Mouse (Mus musculus): ENCODE results near the gene Rfc2.

The Rfc2 gene

DNA sequence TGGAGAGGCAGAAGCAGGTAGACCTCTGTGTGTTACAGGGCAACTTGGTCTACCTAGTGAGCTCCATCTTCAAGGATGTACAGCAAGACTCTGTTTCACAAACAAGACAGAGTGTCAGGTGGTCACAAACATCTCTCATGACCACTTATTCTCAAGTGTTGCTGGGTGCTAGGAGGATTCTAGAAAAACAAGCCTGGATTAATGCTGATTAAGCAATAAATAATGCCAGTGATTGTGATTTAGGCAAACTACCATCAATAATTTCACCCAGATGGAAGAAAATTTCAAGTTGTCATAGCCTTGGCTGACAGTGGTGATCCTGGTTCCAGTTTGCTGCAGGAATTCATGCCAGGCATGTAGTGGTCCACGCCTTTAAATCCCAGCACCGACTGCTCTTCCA, 16.9 kb upstream of the Rfc2 start:
- no peak for DNase-seq (ENCODE audit: extremely low read depth, low read depth, low spot score)

DNA sequence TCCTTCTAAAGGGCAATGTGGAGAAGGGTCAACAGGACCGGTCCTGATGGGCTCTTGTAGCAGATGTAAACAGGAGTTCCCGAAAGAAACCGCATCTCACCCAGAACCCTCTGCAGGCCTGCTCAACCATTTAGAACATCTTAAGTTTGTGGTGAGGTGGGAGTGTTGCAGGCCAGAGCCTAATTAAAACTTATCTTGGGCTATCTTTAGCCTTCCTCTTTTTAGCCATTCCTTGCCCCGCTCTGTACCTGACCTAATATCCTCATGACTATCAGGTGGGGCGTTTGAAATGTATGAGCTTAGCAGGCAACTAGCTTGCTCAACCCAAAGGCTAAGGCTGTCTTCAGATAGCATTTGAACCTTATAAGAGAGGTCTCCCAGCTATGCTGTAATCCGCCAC, 15.5 kb upstream of the Rfc2 start:
- DNase-seq (ENCODE audit: extremely low read depth, low read depth, low spot score), result no peak

DNA sequence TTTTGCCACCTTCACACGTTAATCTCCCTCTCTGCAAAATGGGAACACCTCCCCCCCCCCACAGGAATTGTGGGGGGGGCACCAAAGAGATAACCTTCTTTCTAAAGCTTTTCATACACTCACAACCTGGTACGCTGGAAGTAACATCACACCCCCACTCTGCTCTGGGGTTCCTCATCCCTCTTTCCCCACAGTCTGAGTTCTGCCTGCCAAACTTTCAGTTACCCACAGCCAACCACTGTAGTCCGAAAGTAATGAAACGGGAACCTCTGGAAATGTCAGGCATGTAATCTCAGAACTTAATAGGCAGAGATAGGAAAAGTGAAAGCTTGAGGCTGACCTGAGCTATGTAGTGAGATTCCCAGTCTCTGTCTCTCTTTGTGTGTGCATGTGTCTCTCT, 13.7 kb upstream of the Rfc2 start:
- no peak for DNase-seq (ENCODE audit: extremely low read depth, low read depth, low spot score)

DNA sequence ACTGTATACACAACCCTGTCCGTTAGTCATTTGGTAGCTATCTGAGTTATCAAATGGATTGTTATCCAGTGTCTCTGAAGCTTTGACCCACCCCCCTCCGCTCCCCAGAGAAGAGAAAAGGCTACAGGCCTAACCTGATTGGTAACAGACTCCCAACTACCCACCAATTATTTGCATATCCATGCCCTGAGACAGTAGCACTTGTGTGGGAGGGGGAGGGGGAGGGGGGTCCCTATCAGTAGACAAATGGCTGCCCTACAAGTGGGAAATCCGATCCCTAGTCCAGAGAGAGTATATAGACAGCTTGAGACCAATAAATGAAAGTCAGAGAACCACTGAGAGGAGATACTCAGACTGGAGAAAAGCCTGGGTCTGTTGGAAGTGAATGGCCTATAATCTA, 13.1 kb upstream of the Rfc2 start:
- no peak for DNase-seq (ENCODE audit: extremely low read depth, low read depth, low spot score)

DNA sequence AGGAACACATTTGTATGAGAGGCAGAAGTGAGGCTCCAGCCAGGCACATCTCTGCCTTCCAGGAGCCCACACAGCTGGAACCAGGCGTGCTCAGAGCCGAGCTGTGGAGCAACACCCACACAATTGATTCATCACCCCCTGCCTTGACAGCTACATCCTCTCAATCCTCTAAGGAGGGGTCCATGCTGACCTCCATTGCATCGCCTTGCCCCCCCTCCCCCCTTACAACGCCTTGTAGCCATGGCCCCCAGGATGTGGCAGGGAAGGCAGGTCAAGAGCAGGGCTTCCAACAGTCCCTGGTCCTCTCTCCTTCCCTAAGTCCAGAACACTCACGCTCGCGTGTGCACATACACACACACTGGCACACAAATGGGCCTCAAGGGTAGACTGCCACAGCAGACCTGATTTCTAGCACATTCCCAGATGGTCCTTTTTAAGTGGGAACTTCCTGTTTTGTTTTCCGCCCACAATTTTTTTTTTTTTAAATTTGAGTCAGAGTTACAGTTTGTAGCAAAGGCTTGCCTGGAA, 12.1 kb upstream of the Rfc2 start:
- DNase-seq (ENCODE audit: extremely low read depth, low read depth, low spot score), result no peak

DNA sequence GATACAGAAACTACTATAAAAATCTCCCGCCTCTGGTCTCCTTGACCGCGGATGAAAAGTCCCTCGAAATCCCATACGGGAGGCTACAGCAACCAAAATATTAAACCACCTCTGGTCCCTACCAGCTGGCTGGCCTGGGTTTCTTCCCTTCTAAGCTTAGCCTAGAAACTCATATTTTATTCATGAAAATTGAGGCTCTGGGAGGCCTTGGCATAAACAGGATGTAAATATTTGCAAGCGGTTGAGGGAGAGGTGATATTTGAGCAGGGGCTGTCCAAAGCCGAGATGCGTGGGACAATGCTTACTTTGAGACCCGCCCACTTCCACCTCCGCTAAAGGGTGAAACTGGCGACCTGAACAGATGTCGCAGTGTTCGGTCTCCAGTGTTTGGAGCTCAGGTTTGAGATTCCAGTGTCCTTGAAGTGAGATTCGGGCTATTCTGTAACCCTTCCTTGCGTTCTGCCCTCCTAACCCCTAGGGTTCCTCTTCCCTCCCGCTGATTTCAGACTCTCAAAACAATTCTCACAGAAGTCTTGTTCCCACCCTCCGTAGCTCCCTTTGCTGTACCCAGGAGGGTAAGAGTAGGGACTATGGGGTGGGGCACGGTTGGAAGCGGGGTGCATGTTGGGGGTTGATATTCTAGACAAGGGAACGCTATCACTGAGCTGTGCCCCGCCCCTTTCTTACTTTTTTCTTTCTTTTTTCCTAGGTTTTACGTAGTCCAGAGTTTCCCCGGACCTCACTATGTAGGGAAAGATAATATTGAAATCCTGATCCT, 9.2 kb upstream of the Rfc2 start:
- no peak for DNase-seq (ENCODE audit: extremely low read depth, low read depth, low spot score)

DNA sequence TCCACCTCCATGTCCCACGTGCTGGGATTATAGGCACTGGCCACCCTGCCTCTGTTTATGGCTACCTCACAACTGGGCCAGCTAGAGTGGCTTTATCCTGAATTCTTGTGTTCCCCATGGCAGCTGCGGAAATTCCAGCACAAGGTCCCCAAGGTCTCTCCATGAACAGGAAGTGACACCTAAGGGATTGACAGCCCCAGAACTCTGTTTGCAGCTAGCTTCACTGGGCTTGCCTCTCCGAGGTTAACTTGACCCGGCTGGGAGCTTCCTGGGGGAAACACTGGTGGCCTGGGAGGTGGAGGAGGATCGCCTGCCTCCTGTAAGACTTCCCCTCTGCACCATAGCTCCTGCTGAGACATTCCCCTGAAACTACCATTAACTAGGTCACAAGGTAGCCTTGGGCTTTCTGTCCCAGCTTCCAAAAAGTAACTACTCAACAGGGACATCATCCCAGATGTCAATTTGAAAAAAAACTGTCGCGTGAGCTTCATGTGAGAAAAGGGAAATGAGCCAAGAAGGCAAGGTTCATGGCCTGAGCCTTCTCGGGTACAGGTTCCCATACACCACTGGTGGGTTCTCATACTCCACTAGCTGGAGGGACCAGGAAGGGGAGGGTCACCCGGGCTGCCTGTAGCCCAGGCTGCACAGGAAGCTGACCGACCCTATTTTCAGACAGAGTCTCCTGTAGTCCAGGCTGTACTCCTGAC, 8.5 kb upstream of the Rfc2 start:
- DNase-seq (ENCODE audit: extremely low read depth, low read depth, low spot score), result no peak

DNA sequence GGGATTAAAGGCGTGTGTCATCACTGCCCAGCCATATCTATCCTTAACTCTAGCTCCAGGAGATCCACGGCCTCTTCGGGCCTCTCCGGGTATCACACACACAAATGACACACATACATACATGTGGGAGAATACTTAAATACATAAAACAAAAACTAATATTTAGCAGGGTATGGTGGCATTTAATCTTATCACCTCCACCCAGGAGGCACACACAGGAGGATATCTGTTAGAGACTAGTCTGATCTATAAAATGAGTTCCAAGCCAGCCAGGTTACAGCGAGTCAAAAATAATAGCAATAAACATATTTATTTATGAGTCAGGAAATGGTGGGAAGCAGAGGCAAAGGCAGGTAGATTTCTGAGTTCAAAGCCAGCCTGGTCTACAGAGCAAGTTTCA, 5.3 kb upstream of the Rfc2 start:
- no peak for DNase-seq (ENCODE audit: extremely low read depth, low read depth, low spot score)

DNA sequence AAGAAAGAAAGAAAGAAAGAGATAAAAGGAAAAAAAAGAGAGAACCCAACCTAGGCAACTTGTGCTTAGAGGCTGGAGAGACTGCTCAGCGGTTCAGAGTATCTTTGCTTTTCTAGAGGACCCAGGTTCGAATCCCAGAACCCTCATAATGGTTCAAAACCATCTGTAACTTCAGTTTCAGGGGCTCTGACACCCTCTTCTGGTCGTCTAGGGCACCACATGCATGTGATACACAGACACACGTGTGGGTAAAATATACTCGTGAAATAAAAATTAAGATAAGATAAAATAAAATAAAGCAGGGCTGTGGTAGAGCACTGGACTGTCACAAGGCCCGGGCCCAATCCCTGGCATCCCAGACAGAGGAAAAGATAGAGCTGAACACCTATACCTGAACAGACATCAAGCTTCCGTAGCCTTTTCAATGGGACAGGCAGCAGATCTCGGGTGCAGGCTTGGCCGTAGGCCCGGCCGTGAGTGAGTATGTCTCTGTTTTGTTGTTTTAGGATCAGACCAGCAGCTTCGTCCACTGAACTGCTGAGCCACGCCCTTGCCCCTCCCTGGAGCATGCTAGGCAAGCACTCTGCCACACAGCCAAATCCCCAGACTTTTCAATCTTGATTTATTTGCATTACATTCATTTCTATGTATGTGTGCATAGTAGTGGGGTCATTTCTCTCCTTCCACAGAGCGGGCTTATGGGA, 4.5 kb upstream of the Rfc2 start:
- no peak for DNase-seq (ENCODE audit: extremely low read depth, low read depth, low spot score)

DNA sequence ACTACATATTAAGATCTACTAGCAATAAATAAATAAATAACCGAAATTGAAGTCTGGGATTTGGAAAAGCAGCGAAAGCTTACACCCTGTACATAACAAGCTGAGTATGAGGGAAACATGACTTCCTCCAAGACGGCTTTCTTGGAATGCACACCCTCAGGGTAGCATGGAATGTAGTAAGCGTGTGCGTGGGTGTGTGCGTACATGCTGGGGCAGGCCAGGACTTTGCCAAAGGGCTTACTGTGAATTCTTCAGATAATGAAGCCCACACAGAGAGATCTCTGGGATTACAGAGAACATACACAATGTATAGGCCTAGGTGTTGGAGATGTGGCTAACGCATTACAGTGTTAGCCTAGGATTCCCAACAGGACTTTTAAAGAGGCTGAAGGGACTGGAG, 3.6 kb upstream of the Rfc2 start:
- DNase-seq (ENCODE audit: extremely low read depth, low read depth, low spot score), result peak; percentile 83

DNA sequence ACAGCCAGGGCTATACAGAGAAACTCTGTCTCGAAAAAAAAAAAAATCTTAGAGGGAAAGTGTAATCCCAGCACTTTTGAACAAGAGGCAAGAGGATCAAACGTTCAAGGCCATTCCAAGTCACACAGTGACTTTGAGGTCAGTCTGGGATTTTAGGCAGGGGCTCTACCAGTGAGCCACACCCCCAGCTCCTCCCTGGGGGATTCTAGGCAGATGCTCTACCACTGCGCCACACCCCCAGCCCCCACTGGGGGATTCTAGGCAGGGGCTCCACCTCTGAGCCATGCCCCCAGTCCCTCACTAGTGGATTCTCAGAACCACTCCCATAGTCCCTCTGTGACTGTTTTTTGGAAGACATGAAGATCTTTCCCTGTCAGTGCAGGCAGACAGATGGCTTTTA, 2.0 kb upstream of the Rfc2 start:
- DNase-seq (ENCODE audit: extremely low read depth, low read depth, low spot score), result no peak

DNA sequence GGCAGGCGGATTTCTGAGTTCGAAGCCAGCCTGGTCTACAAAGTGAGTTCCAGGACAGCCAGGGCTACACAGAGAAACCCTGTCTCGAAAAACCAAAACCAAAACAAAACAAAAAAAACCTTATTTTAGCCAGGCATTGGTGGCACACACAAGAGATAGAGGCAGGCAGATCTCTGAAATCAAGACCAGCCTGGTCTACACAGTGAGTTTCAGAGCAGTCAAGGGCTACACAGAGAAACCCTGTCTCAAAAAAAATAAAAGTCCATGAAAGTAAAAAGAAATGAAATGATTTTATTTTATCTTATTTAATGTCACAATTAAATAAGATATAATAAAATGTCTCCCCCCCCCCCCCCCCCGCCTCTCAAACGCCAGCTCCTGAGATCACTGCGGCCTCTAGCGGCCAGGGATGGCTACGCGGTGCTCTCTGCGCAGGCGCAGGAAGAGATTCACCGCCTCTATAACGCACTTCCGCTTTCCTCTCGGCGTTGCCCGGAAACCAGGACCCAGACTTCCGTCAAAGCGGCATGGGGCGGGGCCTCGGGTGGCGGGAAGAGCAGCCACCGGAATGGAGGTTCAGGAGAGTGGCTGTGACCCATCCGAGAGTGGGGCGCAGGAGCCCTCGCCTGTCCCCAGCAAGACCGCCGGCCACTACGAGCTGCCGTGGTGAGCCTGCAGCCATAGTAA, 1.2 kb downstream of the Rfc2 start:
- DNase-seq (ENCODE audit: extremely low read depth, low read depth, low spot score), result no peak

DNA sequence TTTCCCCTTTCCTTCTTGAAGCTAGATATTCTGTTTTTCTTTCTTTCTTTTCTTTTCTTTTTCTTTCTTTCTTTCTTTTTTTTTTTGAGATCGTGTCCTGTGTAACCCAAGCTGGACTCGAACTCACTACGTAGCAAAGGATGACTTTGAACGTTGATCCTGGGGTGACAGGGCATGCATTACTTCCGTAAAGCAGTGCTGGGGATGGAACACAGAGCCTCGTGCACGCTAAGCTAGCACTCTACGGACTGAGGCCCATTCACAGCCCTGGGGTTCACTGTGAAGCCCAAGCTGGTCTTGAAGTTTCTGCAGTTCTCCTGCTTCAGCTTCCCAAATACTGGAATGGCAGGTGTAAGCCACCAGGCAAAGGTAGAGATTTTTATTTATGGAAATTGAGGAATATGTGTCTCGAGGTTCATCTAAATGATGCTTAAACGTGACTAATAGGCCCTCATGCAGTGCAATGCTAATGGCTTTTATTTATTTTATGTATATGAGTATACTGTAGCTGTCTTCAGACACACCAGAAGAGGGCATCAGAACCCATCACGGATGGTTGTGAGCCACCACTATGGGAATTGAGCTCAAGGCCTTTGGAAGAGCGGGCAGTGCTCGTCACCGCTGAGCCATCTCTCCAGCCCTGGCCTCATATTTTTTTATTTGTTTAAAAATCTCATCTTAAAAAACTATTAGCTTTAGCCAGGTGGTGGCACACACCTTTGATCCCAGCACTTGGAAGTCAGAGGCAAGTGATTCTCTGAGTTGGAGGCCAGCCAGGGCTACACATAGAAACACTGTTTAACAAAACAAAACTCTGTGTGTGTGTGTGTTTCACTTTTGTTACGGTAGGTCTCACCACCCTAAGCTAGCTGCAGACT, 2.1 kb downstream of the Rfc2 start:
- no peak for DNase-seq (ENCODE audit: extremely low read depth, low read depth, low spot score)

DNA sequence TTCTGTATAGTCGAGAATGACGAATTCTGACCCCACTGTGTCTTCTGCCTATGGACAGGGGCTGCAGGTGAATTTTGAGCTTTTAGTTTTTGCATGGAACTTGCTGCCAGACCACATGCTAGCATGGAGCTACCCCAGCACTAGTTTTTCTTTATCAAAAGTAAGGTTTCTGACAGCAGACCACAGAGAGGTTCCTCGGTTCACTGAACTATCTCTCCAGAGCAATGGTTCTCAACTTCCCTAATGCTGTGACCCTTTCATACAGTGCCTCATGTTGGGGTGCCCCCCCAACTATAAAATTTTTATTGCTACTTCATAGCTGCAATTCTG, 2.7 kb downstream of the Rfc2 start:
- no peak for DNase-seq (ENCODE audit: extremely low read depth, low read depth, low spot score)

DNA sequence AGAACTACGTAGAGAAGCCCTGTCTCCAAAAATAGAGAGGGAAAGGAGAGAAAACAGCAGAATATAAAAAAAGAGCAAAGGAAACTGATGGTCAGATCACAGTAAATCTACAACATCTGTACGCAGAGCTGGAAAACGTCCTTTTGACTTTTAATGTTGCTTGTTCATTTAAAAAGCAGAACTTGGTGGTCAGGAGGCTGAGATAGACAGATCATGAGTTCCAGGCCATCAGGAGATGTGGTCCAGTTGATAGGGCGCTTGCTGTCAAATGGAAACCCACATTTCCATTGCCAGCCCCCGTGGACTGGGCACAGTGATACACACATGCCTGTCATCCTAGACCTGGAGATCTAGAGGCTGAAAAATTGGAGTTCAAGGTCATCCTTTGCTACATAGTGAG, 3.6 kb downstream of the Rfc2 start:
- DNase-seq (ENCODE audit: extremely low read depth, low read depth, low spot score), result no peak

DNA sequence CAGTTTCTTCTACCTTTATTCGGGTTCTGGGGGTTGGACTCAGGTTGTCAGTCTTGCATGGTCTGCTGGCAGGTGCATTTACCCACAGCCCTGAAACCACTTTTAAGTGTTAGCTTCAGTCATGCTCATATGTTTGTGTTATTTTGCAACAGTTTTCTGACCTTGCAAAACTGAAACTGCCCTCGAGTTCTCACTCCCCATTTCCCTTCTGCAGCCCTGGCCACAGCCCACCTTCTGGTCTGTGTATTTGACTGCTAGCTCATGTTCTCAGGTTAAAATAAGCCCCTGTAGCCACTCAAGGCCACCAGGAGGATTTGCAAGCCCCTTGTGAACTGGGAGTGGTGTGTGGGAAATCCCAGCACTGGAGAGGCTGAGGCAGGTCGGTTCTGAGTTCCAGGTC, 8.7 kb downstream of the Rfc2 start:
- DNase-seq (ENCODE audit: extremely low read depth, low read depth, low spot score), result no peak

DNA sequence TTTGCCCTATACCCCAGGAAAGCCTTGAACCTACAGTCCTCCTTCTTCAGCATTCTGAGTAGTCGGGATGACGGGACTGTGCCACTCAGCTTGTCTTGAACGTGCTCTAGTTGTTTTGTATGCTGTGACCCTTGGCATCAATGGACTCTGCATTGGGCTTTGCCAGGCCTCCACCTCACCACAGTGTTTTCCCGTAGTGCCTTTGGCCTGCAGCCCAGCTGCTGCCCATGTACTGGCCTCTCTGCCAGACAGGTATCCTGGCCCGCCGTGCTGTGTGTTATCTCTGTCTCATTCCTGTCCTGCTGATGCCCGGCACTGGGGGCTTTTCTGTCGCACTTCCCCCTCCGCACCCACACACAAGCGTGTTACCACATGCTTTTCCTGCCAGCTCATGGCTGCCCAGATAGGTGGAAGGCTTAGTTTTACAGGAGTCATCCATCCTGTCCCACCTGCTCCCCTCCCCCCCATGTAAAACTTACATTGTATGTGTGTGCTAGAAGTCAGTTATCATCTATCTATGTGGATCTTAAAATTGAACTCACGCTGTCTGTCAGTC, 10.9 kb downstream of the Rfc2 start:
- DNase-seq (ENCODE audit: extremely low read depth, low read depth, low spot score), result no peak

DNA sequence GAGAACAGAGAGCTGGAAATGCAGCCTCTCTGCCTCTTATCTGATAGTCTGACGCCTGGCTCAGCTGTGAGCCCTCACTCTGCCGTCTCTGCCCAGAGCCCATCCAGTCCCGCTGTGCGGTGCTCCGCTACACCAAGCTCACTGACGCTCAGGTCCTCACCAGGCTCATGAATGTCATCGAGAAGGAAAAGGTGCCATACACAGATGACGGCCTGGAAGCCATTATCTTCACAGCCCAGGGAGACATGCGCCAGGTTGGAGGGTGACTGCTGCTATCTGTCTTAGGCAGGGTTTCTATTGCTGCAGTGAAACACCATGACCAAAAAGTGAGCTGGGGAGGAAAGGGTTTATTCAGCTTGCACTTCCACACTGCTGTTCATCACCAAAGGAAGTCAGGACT, 11.9 kb downstream of the Rfc2 start:
- DNase-seq (ENCODE audit: extremely low read depth, low read depth, low spot score), result no peak

DNA sequence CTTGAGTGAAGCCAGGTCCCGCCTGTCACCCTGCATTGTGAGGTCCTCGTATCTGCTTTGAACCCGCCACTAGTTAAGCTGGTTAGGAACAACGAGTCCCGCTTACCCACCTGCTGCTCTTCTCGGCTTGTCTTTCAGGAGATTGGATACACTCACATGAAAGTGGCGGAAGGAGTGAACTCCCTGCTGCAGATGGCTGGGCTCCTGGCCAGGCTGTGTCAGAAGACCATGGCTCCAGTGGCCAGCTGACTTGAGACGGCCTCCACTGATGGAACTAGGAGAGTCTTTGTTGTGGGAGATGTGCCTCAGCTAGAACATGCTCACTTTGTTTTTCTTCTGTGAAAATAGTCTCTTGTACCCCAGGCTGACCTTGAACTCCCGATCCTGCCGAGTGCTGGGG, 16.5 kb downstream of the Rfc2 start:
- DNase-seq (ENCODE audit: extremely low read depth, low read depth, low spot score), result no peak

DNA sequence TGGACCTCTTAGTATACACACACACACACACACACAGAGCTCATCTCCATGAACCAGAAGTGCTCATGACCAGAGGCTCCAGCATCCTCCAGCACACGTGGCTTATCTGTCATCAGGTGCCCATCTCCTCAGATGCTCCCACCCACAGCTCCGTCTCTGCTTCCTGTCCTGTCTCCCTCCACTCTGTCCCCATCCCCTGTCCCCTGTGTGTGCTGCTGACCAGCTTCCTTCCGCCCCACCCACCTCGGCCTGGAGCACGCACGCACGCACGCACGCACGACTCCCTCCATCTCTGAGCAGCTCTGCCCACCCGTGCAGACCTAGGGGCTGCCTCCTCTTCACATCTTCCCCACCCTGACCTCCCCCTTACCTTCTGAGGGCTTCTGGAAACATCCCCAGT, 23.2 kb downstream of the Rfc2 start:
- no peak for DNase-seq (ENCODE audit: extremely low read depth, low read depth, low spot score)

Measured in fat pad, adult 2 months (tissue).